21 mouse cellular contexts compared by ENCODE assay signal in genomic region chr3:144681542-144681941, GRCm38 (mm10). TPM values are rescaled to one million over a fixed set of nuclear protein-coding genes. Genes with fewer than 3 reads are reported as not detected.
A peak's percentile ranks its signal among the peaks of the same experiment; 100 is the strongest.
DNase-seq lines count a peak whose midpoint lies in the region; ATAC-seq and TF ChIP-seq lines count a peak whose summit lies in the region.
"Had no signal": no experiment of that assay in that cellular context is flagged by ENCODE, and none has a peak within 500 bp of the region (broad histone marks: within the 10 kb centered on the region; RNA-seq: fewer than 3 reads in every experiment).

No protein-coding gene starts in this region.

- TF ChIP-seq CTCF in liver, embryonic 14.5 days (IDR thresholded peaks at IDR 0.05; ENCODE audit: low read depth) = no peak

- ATAC-seq in liver, embryonic 11.5 days (replicated peaks; ENCODE audit: low FRiP score) = peak; percentile 59
- 0 out of 2 replicates have a peak, but pooled peaks have one; percentile 30 for ATAC-seq in limb, embryonic 13.5 days (ENCODE audit: low FRiP score, low read depth)
- peak; percentile 16; the same call in 1 of the 2 replicates for ATAC-seq in liver, embryonic 14.5 days (ENCODE audit: insufficient read depth)
- peak; percentile 35 for ATAC-seq in megakaryocyte progenitor cell, adult 5-6 weeks (replicated peaks; ENCODE audit: poor library complexity)
- ATAC-seq: activated CD4-positive, CD25-positive, alpha-beta regulatory T cell, adult 4 months; forebrain, embryonic 16.5 days; Patski had no signal

- DNase-seq in liver, embryonic 11.5 days (ENCODE audit: low spot score) = no peak
- DNase-seq in liver = no peak
- no peak for DNase-seq in liver, embryonic 14.5 days (ENCODE audit: low read depth in 3 of 3, low spot score in 3 of 3)
- DNase-seq in cerebellum, adult 18-20 months = no peak
- DNase-seq in embryonic facial prominence, embryonic 10.5 days (ENCODE audit: low spot score) = no peak
- DNase-seq: adrenal gland, postnatal 14 days; cerebellum, adult 2 months; cerebellum, postnatal 10 days; embryo, embryonic 11 days; gastrocnemius, postnatal 10 days; heart, adult 2 months had no signal

- WGBS in liver, embryonic 11.5 days = 54% methylated on average over 5 of the region's 5 CpGs
- WGBS in limb, embryonic 13.5 days = 78% methylated on average over 5 of the region's 5 CpGs
- WGBS in liver, embryonic 14.5 days (ENCODE audit: insufficient replicate concordance) = 37% methylated on average over 5 of the region's 5 CpGs
- WGBS in embryonic facial prominence, embryonic 10.5 days = 82% methylated on average over 5 of the region's 5 CpGs

- peak overlapping the region; percentile 29; the same call in 1 of the 2 replicates for H3K27ac ChIP-seq in liver, embryonic 11.5 days (ENCODE audit: low read depth, low read length)
- H3K27ac ChIP-seq in limb, embryonic 13.5 days = no peak overlapping the region
- H3K27ac ChIP-seq in liver, embryonic 14.5 days = peak overlapping the region; percentile 94
- no peak overlapping the region for H3K27ac ChIP-seq in embryonic facial prominence, embryonic 10.5 days (replicated peaks)
- H3K27ac ChIP-seq: embryonic facial prominence, embryonic 12.5 days; heart, adult 2 months; hindbrain, embryonic 10.5 days; hindbrain, embryonic 14.5 days had no signal

- no peaks in the 10 kb centered on the region for H3K9me3 ChIP-seq in liver, embryonic 11.5 days (ENCODE audit: control insufficient read depth, low read length)
- no peaks in the 10 kb centered on the region for H3K9me3 ChIP-seq in limb, embryonic 13.5 days
- no peaks in the 10 kb centered on the region for H3K9me3 ChIP-seq in liver, embryonic 14.5 days (ENCODE audit: control insufficient read depth, low read length)
- H3K9me3 ChIP-seq in embryonic facial prominence, embryonic 10.5 days = no peaks in the 10 kb centered on the region
- H3K9me3 ChIP-seq: embryonic facial prominence, embryonic 12.5 days; heart, embryonic 12.5 days; hindbrain, embryonic 10.5 days had no signal

- no peak overlapping the region for H3K4me3 ChIP-seq in liver, embryonic 11.5 days (ENCODE audit: low read depth, low read length)
- H3K4me3 ChIP-seq in limb, embryonic 13.5 days = no peak overlapping the region
- no peak overlapping the region for H3K4me3 ChIP-seq in liver, embryonic 14.5 days (ENCODE audit: insufficient read depth in 1 of 2, low read depth in 2 of 2, low read length in 2 of 2)
- H3K4me3 ChIP-seq in embryonic facial prominence, embryonic 10.5 days = no peak overlapping the region
- H3K4me3 ChIP-seq: embryonic facial prominence, embryonic 12.5 days; heart, adult 2 months; heart, embryonic 12.5 days; hindbrain, embryonic 10.5 days had no signal

- peaks cover 37% of the 10 kb centered on the region for H3K4me1 ChIP-seq in liver, embryonic 11.5 days (replicated peaks; ENCODE audit: control insufficient read depth, insufficient read depth, low read length)
- H3K4me1 ChIP-seq in limb, embryonic 13.5 days = no peaks in the 10 kb centered on the region
- H3K4me1 ChIP-seq in liver, embryonic 14.5 days (replicated peaks; ENCODE audit: control insufficient read depth in 2 of 2, insufficient read depth in 2 of 2, low read length in 1 of 2) = peaks cover 49 to 53% of the 10 kb centered on the region in 2 experiments
- H3K4me1 ChIP-seq in embryonic facial prominence, embryonic 10.5 days = no peaks in the 10 kb centered on the region
- H3K4me1 ChIP-seq: embryonic facial prominence, embryonic 12.5 days had no signal

- no peaks in the 10 kb centered on the region for H3K36me3 ChIP-seq in liver, embryonic 11.5 days (ENCODE audit: control insufficient read depth, insufficient read depth, low read length)
- peaks cover 14% of the 10 kb centered on the region for H3K36me3 ChIP-seq in limb, embryonic 13.5 days
- peaks cover 3% of the 10 kb centered on the region for H3K36me3 ChIP-seq in liver, embryonic 14.5 days (replicated peaks; ENCODE audit: control insufficient read depth, insufficient read depth, low read depth)
- H3K36me3 ChIP-seq in embryonic facial prominence, embryonic 10.5 days (replicated peaks) = peaks cover 2% of the 10 kb centered on the region; the same call in 1 of the 2 replicates

- H3K9ac ChIP-seq in liver, embryonic 11.5 days (ENCODE audit: low read depth, low read length) = no peak overlapping the region
- H3K9ac ChIP-seq in limb, embryonic 13.5 days = no peak overlapping the region
- no peak overlapping the region for H3K9ac ChIP-seq in liver, embryonic 14.5 days (replicated peaks)
- H3K9ac ChIP-seq: embryonic facial prominence, embryonic 12.5 days; heart, embryonic 12.5 days; hindbrain, embryonic 14.5 days had no signal

- TF ChIP-seq EP300 in liver, embryonic 14.5 days (IDR thresholded peaks at IDR 0.05; ENCODE audit: low read depth) = no peak

- no peaks in the 10 kb centered on the region for H3K27me3 ChIP-seq in liver, embryonic 11.5 days (replicated peaks; ENCODE audit: control insufficient read depth, insufficient read depth, low read length)
- H3K27me3 ChIP-seq in limb, embryonic 13.5 days = no peaks in the 10 kb centered on the region
- H3K27me3 ChIP-seq in liver, embryonic 14.5 days (ENCODE audit: control insufficient read depth, insufficient read depth, low read length) = no peaks in the 10 kb centered on the region
- H3K27me3 ChIP-seq in embryonic facial prominence, embryonic 10.5 days (replicated peaks; ENCODE audit: low read depth, poor library complexity, severe bottlenecking) = no peaks in the 10 kb centered on the region
- H3K27me3 ChIP-seq: CH12.LX; embryonic facial prominence, embryonic 12.5 days; heart, embryonic 12.5 days; Patski had no signal

- no peak overlapping the region for H3K4me2 ChIP-seq in liver, embryonic 11.5 days
- no peak overlapping the region for H3K4me2 ChIP-seq in limb, embryonic 13.5 days (replicated peaks)
- H3K4me2 ChIP-seq in liver, embryonic 14.5 days (ENCODE audit: low read depth) = no peak overlapping the region
- H3K4me2 ChIP-seq: embryonic facial prominence, embryonic 12.5 days; heart, embryonic 12.5 days; hindbrain, embryonic 14.5 days had no signal

RNA-seq across cellular contexts. Expression of gene Sh3glb1, which starts 38.6 kb away (rescaled TPM):
- 97.7 and 100 TPM in 2 replicates for polyA plus RNA-seq in liver, embryonic 11.5 days (2014; fragmentation: Nextera tagmentation; extraction: Ambion mirVana)
- polyA plus RNA-seq in limb, embryonic 13.5 days (2015; fragmentation: Nextera tagmentation; extraction: Ambion mirVana) = 116 and 126 TPM in 2 replicates
- 7.8 and 11.7 TPM in 2 replicates for polyA plus RNA-seq in liver, embryonic 14.5 days (2012; rRNA removed)
- polyA plus RNA-seq in liver, embryonic 14.5 days (2014; fragmentation: Nextera tagmentation; extraction: Ambion mirVana) = 74.4 and 80.3 TPM in 2 replicates
- total RNA-seq in megakaryocyte progenitor cell, adult 5-6 weeks (2015) = 54.3 and 70.0 TPM in 2 replicates
- 25.5 and 30.3 TPM in 2 replicates for total RNA-seq in megakaryocyte progenitor cell, adult 5-6 weeks (2017)
- 65.7 and 68.5 TPM in 2 replicates for polyA plus RNA-seq in embryonic facial prominence, embryonic 10.5 days (2016; fragmentation: Nextera tagmentation; extraction: Ambion mirVana)

Comparison
In these comparisons a context has a peak if more than half of its experiments do, and no peak if none do; other contexts are left out.
1. H3K27ac ChIP-seq: peak in liver, embryonic 11.5 days (single experiment) and liver, embryonic 14.5 days (single experiment); none in limb, embryonic 13.5 days (single experiment) and embryonic facial prominence, embryonic 10.5 days (single experiment).
2. Peak in every context shown above with its lines, with median percentiles within 50 percentile points of each other: ATAC-seq.